Mouse (Mus musculus): ENCODE measurements around the gene Baiap2l2.

GRCm38 (mm10) chr15:79213591-79213990 is 71.7 kb downstream of the Baiap2l2 start:
- no peak for TF ChIP-seq CTCF (IDR thresholded peaks at IDR 0.05; ENCODE audit: extremely low read depth, insufficient read depth, low read length)
- no peak for TF ChIP-seq POLR2A (IDR thresholded peaks at IDR 0.05; ENCODE audit: extremely low read depth, insufficient read depth, low read length)
